Mouse (Mus musculus) activated CD4-positive, CD25-positive, alpha-beta regulatory T cell, adult 4 months (primary cell): ENCODE data around the gene Hnrnpul1. TPM values are rescaled to one million over a fixed set of nuclear protein-coding genes. Genes with fewer than 3 reads are reported as not detected.
"Not testable (repeated sequence)": the region's sequence is repeated elsewhere in the genome, so short reads cannot be mapped to it uniquely, and the experiment has no call there.

Source experiments
- ATAC-seq: one replicate; pipeline ENCODE4 v1.8.0; 2017
- polyA plus RNA-seq, 2 experiments: library from polyadenylated mRNA; unstranded; fragments of 100-300 nt; shearing (Covaris generic); gene quantifications; one replicate each; pipeline ENCODE4 v1.2.1; 2017

Gene Hnrnpul1
- polyA plus RNA-seq, 2 experiments from 2014 or later: 47.1 to 58.0 TPM

DNA sequence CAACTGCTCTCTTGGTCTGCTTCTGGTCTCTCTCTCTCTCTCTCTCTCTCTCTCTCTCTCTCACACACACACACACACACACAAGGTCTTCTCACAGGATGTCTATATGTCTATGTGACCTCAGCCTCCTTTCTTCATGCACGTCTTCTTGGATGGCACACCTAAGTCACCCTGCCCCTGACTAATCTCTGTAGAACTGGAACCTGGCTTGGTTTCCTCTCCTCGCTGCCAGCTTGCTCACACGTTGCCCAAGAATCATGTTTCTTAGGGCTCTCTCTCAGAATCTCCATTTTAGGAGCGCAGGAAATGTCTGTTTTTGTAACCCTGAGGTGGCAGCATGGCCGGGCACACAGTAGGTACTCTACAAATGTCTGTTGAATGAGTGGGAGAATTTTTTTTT, 25.5 kb upstream of the Hnrnpul1 start:
- ATAC-seq: peak; percentile 17

DNA sequence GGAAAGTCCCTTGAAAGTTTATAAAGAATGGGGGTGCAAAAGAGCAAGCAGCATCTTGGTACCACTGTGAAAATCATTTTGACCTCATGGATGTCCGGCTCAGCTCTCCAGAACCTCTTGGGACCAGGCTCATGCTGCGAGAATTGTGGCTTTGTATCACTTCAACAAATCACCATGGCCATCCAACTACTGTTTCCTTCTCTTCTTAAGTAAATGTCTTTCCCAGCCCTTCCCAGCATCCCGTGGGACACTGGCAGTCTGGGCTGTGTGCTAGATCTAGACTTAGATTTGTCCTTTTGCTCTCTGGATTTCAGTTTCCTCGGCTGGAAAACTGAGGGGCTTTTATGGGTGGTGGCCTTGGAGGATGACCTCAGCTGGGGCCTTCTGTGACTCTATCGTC, 13.7 kb upstream of the Hnrnpul1 start:
- ATAC-seq: no peak

DNA sequence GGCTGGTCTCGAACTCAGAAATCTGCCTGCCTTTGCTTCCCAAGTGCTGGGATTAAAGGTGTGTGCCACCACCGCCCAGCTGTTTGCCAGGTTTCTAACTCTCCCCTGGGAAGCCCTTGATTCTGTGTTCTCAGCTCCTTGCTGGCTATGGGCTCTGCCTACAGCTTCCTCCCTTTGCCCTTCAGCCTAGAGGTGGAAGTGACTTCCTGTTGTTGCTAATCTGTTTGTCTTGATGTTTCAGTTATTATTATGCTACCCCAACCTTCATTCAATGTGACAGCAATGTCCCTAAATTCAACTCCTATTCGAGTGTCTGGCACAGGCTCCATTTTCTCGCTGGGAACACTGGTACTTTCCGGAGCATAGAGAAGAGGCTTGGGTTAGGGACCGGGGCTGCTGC, 11.6 kb upstream of the Hnrnpul1 start:
- ATAC-seq: peak; percentile 49

DNA sequence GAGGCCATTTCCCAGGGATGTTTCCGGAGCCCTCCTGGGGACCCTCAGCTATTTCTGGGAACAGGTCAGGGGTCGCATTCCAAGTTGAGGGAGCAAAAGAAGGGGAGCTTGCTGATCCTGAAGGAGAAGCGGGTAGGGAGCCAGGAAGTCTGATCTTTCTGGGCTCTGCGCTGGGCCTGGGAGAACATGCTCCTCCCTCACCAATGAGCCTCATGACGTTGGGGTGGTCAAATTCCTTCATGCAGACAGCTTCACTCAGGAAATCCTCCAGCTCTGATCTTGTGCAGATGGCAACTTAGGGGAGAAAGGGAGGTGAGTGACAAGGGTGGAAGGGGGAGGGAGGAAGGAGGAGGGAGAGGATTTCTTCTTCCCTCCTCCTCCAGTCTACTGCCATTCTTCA, 9.7 kb upstream of the Hnrnpul1 start:
- ATAC-seq: no peak

DNA sequence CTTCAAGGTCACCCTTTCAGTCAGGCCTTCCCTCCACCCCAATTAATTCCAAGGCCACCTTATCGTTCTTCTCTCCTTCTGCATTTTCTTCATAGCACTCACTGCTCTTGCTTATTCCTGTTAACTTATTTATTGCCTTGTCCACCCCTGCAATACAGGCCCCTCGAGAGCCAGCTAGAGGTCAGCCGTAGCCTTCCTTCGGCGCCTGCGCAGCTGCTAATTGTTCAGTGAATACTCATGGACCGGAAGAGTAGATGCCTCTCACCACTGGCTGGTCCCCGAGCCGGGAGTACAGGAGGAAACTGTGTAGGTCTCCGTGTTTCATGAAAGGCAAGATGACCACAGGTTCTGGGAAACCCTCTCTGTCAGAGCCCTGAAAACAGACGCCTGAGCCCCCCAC, 9.1 kb upstream of the Hnrnpul1 start:
- no peak for ATAC-seq

DNA sequence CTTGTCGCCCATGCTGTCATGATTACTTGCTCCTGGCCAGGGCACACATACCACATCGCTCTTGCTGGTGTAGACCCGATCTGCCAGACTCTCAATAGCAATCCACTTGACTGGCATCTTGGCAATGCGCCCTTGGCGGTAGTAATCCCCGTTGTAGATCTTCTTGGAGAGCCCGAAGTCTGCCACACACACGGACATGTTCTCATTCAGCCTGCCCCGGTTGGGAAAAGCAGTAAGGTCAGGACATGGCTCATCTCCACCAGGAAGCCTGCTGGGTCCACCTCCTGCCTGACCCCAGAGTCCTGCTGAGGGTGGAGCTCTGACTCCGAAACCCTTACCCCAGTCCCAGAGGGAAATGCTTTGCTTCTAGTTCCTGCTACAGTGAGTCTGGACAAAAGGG, 6.8 kb upstream of the Hnrnpul1 start:
- no peak for ATAC-seq

DNA sequence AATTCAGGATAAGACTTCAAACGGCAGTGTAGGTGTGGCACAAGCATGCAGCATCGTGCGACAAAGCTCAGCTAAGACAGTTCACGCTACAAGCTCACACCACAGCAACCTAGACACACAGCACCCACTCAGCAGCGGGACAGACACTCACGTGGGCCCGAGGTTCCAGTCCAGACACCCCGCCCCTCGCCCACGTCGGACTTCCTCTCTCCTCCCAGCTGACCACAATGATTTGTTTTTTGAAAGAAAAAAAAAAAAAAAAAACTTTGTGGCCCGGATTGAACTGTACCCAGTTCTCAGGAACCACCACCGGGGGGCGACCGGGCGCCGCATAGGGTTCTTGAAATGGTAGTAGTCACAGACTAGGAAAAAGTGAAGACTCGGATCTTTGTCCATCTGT, 1.5 kb upstream of the Hnrnpul1 start:
- peak; percentile 67 for ATAC-seq

DNA sequence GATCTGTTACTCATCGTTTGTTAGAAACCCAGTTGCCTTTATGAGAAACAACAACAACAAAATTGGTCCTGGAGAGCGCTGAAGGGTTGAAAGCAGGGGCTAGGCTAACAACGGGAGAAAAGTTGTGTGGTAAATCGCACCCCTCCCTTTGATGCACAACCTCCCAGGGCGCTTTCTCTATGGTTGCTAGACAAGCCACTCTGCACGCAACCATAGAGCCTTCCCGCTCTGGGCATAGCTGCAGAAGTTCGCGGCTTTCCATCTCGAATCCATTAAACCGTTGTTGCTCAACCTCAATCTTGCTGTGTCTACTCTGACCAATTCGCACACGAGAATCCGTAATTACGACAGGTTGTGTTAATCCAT, 894 bp upstream of the Hnrnpul1 start:
- ATAC-seq: peak; percentile 34

DNA sequence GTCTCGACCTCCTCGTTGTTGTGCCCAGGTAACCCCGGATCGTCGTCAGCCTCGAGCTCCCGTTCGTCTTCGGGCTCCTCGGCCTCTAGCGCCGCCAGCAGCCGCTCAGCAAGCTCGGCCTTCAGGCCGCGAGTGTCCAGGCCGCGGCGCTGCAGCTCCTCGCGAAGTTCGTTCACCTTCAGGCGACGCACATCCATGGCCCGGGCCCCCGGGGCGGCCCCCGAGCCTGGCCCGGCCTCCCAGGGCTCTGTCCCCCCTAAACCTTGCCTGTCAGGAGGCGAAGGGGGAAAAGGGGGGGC, 169 bp downstream of the Hnrnpul1 start:
- no peak for ATAC-seq

DNA sequence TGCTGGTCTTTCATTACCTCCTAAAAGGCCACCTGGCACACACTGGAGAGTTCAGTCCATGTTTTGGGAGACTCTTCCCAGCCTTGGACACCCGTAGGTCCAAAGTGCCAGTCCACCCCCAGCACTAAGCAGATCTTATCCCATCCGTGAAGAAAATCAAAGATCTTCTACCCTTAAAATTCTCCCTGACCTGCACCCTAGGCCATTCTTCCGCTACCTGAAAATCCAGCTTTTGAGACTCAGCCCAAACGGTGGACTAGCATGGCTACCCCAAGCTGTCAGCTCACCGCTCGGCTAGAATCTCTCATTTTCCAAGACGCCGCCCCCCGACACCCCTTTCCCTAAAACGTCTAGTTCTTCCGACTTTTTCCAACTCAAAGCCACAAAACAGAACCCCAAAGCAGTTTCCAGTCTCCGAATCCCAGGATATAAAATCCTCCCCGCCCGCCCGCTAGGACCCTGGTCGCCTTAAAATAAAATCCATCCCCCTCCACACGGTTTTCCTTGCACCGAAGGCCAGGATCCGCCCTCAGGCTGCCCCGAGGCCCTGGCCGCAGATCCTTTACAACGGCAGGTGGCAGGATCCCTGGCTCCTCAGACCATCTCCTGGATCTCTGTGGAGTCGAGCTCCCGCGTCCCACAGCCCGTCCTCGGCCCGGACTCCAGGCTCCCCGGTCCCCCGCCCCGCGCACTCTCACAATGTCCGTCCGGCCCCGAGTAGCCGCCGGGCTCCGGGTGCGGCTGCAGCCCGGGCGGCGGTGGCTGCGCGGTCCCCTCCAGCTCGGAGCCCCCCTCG, 716 bp downstream of the Hnrnpul1 start:
- ATAC-seq: no peak

DNA sequence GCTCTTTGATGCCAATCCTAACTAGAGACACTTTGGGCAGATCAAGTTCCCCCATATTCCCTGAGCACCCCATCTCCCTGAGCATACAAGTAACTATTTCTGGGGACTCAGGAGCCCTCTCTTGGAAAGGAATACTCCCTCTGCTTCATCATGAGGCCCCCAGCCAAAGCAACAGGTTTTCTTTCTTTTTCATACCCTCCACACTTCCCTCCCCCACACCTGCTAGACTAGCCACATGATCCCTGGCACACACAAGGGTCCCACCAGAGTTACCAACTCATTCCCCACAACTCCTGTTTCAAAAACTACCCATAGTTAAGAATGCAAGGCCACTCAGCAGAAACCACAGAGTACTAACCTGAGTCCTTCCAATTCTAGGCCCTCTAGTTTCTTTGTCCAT, 1.5 kb downstream of the Hnrnpul1 start:
- ATAC-seq: no peak

DNA sequence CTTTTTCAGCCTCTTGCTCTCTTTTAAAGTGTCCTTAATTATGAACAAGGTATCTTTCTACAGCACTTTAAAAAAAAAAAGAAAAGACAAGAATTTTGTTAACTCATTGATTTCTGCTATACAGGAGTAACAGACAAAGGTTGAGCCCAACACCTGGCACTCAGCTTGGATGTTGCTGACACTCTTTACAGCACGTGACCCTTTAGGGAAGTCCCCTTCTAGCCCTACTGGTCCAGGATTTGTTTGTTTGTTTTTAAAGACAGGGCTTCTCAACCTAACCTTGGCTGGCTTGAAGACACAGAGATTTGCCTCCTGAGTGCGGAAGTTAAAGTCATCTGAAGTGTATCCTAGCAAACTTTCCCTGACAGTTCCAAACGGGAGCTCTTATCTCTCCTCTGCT, 7.7 kb downstream of the Hnrnpul1 start:
- no peak for ATAC-seq

DNA sequence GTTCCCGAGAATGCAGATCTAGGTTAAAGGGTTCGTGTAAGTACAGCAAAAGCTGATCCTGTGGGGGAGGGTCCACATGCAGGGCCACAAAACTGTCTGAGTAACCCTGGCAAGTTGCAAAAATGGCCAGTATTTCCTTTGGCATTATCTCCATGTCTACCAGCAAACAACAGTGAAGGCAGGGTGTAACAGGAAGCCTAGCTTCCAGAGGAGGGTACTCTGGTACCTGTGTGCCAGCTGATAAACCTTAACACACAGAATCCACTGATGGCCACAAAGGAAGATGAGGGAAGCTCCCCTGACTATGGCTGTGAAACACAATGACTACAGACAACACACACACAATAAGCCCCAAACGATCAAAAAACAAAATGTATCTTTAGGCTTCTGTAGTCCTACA, 16.3 kb downstream of the Hnrnpul1 start:
- ATAC-seq: no peak

DNA sequence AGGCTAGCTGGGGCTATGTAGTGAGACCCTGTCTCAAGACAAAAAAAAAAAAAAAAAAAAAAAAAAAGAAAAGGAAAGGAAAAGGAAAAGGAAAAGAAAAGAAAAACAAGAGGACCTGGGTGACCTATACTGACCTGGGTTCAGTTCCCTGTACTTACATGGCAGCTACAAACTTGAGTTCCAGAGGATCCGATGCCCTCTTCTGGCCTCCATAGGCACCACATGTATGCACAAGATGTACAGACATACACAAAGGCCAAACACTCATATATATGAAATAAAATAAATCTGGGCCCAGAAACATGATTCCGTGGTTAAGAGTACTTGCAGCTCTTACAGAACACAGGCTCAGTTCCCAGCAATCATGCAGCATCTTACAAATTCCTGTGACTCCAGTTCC, 17.6 kb downstream of the Hnrnpul1 start:
- no peak for ATAC-seq

DNA sequence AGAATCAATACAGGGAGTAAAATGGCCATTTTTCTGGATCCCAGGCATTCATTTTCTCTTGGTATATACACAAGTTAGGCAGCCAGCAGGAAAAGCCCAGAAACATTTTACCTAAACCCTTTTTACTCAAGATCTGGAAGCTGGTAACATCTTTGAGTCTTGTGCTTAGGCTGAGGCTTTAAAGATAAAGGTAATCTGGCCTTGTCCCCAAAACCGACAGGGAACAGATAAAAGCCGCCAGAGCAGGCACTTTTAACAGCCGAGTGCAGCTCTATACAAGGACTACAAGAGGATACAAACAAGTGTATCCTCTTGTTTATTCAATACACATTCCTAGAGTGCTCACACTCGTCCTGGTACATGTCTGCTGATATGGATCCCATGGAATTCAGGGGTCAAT, 19.6 kb downstream of the Hnrnpul1 start:
- no peak for ATAC-seq

DNA sequence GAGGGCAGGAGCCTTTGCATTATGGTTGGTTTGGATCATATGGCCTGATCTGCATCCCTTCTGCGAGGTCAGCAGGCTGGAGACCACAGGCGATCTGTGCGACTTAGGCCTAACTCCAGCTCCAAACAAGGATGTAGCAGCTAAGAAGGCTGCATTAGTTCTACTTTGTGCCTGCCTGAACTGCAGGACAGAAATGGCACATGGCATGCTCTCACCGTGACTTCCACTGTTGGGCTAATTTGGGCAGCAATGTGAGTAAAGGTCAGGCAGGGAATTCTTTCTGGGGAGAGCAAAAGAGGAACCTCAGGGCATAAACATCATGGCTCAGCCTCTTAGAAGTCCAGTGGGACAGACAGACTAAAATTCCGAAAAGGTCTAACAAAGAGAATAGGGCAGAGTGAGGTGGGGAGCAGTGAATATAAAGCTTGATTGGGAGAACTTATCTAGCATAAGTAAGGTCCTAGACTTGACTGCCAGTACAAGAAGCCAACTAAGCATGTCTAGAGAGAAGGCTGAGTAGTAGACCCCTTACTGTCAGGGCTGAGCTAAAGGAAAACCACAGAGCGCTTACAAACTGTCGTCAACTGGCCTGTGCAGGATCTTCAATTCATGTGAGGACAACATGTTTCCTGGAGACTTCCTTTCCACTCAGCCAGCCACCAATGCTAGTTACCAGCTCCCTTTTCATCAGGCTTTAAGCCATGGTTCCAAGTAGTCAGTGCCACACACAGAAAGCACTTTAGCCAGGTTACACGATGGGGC, 23.1 kb downstream of the Hnrnpul1 start:
- no peak for ATAC-seq

DNA sequence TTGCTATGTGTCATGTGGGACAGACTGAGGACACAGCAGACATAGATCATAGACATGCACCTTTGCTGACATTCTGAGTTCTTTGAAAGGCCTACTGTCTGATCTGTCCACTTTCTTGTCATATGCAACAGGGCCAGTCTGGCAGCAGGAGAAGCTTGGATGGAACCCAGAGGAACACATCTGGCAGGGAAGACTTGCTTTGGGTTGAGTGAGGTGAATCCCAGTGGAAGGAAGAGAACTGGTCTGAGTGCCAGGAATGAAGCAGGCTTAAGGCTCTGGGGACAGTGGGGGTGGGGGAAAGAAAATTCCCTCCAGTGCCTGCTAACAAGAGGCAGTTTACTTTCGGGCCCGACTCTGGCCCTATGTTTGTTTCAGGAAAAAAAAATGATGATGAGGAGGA, 24.7 kb downstream of the Hnrnpul1 start:
- no peak for ATAC-seq

DNA sequence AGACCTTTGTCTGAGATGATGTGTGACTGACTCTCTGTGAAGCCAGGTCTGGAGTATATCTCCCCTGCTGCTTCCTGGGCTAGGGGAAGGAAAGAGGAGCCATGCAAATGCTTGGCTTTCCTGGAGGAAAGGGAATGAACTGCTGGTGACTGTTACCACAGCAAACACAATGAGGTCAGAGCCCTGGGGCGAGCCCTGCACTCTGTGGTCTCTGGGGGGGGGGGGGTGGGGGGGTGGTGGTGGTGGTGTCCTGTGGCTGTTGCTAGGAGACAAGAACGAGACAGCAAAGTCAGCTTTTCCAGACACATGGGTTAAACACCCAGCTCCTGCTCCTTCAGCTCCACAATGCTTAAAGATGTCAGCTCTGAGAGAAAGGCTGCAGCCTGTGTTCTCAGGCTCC, 25.2 kb downstream of the Hnrnpul1 start:
- ATAC-seq: no peak

DNA sequence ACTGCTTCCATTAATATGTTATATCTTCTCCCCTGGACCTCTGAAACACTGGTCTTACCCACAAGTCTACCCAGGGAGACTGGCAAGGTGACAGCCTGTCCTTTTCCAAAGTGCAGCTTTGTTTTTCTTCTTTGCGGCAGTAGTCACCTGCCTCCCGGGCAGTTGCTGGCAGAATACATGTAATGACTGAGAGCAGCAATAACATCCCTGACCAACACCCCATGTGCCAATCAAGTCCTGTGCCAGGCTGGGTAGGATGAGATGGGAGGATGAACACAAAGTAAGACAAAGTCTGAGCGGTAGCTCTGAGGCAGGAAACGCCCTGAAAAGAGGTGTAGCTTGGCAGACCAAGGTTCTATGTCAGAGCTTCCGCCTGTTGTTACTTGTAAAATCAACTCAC, 26.8 kb downstream of the Hnrnpul1 start:
- ATAC-seq: no peak

DNA sequence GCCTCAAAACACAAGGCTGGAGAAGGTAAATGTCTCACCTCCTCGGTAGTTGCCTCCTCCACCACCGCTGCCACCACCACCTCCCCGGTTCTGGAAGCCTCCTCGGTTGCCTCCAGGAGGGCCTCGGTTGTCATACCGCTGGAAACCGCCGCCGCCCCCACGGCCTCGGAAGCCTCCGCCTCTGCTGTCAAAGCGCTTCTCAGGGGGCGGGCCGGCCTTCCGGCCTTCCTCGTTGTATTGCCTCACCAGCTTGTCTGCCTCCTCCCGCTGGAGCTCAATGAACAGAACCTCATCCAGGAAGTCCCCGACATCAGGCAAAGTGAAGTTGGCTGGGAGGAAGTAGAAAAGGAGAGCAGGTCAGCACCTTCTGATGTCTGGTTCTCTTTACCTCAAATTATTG, 28.7 kb downstream of the Hnrnpul1 start:
- no peak for ATAC-seq

DNA sequence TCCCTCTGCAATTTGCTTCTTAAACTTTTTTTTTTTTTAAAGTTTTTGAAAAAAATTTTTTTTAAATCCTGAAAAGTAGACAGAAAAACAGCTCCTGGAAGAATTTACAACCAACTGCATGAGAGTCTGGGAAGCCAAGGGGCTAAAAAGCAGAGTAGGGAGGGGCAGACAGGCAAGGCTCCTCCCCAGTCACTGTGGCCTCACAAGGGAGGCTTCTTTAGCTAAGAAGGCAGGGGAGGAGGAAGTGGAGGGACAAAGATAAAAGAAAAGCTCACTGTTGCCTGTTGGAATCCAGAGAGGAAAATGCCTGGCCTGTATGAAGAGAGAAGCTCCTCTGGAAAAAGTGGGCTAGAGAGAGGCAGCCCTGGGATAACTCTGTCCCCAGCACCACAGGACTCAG, 32.8 kb downstream of the Hnrnpul1 start:
- ATAC-seq: not testable (repeated sequence)

DNA sequence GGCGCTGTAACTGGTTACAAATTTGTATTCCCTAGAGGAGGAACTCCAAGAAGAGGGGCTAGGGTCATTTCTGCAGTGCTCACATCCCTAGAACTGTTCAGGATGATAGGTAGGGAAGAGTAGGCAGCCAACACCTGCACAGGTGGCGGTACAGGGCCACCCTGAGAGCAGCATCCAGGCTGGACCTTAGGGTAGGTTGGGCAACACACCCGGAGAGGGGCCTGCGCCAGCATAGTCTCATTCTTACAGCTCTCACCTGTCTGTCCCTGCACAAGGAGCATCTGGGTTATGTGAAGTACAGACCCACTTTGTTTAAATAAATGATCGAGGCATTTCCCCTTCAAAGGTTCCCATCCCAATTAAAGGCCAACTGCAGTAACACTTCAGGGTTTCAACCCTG, 33.8 kb downstream of the Hnrnpul1 start:
- ATAC-seq: no peak

DNA sequence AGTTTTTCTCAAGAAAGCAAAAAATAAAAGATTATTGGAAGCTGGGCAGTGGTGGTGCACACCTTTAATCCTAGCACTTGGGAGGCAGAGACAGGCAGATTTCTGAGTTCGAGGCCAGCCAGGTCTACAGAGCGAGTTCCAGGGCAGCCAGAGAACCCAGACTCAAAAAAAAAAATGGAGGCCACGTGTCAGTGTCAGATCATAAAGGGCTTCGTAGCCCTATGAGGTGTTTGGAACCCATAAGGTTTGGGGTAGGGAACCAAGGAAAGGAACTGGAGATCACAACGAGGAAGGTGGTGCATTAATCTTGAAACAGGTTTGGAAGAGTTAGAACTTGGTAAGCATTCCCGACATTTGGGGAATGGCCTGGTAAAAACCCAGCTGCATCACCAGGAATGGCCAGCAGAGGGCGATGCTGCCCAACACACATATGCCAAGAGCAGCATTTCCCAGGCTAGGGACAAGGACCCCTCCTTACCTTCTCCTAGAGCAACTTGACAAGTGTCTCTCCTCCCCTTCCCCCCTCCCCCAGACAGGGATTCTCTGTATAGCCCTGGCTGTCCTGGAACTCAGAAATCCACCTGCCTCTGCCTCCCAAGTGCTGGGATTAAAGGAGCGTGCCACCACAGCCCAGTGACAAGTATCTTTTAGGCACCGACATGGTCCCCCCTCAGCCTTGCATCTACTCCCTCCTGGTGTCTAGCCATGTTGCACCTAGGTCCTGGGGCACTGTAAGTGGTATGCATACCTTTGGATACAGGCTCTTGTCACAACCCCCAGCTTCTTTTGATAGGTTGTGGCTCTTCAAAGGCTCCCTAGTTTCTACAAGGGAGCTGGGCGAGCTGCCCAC, 34.6 kb downstream of the Hnrnpul1 start:
- no peak for ATAC-seq
